Mouse (Mus musculus) monocyte, adult 2 months (primary cell): Measurements from ENCODE around the gene Ctse.

Experiments used
- DNase-seq, 2 experiments: peaks; one replicate each; pipeline ENCODE4 v3.0.0; 2022; ENCODE audit warnings: low spot score in 2 of 2, low read depth in 1 of 2

The Ctse gene

GRCm38 (mm10) chr1:131699642-131700041, 61.5 kb downstream of the Ctse start:
- no peak for DNase-seq

DNA sequence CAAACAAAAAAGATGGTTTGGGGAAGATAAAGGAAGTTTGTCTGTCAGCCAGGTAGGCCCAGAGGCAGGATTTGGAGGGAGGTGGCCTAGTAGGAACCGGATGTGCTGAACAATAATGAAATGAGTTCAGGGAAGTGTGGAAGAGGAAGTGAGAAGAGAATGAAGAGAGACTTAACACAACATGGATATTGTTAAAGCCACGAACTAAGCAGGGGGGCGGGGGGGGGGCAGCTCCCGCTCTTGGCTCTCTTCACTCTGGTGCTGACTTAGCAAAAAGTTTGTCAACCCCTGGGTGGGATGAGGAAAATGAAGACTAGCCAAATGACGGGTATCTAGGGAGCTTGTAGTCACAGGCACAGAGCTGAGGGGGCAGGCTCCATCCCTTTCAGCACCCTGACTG, 62.3 kb downstream of the Ctse start:
- DNase-seq, result no peak

DNA sequence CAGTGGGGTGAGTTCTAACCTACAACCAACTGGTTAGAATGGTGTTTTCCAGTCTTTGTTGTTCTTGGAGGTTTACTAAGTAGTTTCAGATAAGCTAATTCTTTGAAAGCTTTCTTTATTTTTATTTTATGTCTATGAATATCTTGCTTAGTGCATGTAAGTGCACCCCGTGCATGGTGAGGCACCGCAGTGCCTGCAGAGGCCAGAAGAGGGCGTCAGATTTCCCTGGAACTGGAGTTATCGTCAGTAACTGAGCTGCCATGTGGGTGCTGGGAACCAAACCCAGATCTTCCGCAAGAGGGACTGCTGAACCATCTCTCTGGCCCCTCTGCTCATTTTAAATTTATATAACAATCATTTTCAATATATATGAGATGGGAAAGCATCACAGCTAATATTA, 63.3 kb downstream of the Ctse start:
- DNase-seq, result no peak

- DNase-seq, result no peak
Observed at GRCm38 (mm10) chr1:131702094-131702766, 64.1 kb downstream of the Ctse start.

- no peak for DNase-seq
Observed at GRCm38 (mm10) chr1:131703482-131703881, 65.4 kb downstream of the Ctse start.

DNA sequence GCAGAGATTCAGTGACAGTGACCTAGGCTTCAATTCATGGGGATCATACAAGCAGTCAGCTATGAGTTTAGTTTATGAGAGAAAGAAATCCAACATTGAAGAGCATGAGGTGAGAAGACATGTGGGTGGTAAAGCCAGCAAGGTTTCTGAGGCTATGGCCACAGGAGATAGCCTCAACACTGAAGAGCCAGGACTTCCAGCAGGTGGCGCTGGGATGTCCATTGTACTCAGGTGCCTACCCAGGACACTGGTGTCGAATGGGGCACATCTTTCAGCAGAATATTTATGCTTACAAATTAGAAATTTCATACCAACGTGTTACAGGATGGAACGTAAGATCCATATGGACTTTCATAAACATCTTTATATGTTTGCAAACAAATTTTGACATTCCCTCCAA, 70.2 kb downstream of the Ctse start:
- DNase-seq, result no peak

DNA sequence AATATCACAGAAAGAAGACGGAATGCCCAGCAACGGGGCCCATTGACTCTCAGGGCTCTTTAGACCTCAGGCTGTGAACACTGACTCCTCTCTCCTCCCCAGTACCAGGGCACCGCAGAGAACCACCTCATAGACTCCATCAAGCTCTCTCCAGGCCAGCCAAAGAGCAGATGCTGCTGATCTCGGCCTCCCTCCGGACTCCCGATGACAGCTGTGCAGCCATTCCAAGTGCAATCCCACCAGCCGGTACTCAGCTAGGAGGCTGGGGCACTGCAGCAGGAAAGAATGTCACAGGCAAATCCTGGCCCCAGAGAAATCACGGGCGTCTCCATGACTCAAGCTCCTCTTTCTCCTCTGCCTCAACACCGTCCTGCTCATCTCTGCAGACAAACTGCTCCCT, 73.4 kb downstream of the Ctse start:
- no peak for DNase-seq

DNA sequence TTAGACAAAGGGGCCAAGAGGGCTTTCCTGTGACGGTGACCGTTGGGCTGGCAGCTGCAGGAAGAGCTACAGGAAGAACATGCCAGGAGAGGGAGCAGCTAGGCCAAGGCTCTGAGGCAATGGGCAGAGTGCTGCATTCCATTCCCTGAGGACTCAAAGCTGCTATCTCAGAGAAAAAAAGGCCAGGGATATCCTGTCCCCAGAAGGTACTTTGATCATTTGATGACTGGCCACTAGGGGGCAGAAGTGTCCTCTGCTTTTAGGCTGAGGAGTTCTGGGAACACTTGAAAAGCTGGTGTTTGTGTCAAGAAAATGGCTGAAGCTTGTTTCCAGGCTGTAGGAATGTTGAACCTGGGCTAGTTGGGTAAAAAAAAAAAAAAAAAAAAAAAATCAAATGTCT, 74.3 kb downstream of the Ctse start:
- DNase-seq, result peak in 1 of 2 experiments; percentile 53

- no peak for DNase-seq
Observed at GRCm38 (mm10) chr1:131714388-131715337, 76.6 kb downstream of the Ctse start.

DNA sequence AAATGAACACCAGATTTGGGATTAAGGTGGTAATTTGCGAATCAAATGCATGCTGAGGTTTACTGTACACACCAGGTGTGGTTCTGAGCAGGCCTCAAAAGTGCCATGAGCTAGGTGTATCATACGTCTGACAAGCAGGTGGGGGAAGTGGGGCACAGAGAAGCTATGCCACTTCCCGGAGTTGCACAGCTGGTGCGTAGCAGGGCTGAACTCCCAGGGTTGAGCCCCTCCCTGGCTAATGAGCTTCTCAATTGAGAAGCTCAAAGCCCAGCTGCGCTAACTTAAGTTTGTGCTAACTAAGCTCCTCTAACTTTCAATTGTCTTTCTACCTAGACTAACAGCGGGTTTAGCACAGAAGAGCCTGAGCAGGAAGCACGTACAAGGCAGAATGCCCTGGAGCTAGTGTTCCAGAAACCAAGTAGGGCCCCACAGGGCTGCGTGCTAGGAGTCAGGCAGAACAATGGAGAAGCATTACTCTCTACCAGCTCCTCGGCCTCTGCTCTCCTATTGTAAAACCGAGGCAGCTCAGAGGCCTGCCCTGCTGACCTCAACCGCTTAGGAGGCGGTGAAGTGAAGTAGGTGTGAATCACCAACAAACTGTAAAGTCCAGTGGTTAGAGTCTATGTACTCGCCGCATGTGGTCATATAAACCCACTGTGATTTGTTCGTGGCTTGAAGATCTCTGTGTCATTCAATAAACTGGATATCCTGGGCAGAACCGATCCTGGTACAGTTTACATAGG, 81.0 kb downstream of the Ctse start:
- DNase-seq, result no peak

- DNase-seq, result no peak
Observed at GRCm38 (mm10) chr1:131721989-131722388, 83.9 kb downstream of the Ctse start.

DNA sequence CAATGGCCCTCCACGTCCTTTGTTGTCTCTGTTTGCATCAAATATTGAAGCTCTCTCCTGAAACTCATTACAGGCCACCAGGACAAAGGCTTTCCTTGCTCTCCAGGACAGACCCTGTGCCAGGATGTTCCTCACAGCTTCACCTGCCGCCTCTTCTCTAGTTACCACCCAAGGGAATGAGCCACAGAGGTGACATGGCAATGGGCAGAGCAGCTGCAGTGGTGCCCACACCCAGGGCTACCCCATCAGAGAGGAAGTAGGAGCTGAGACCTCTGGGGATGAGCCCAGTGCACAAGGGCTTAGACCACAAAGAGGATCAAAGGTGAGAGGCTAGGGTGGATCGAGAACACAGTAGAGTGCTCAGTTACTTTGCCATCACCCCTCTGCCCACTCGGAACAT, 85.4 kb downstream of the Ctse start:
- DNase-seq, result no peak
